Mouse (Mus musculus) spleen, adult 10 weeks (tissue): ENCODE results near the gene Kif16b. TPM values are rescaled to one million over a fixed set of nuclear protein-coding genes. Genes with fewer than 3 reads are reported as not detected.

Source experiments
- polyA plus RNA-seq: library from polyadenylated mRNA; stranded (reverse); fragments of 350-450 nt; fragmentation: Illumina TruSeq; extraction: RNeasy Lipid Tissue Mini Kit (QIAGEN cat#74804); gene quantifications from one replicate; pipeline ENCODE4 v1.2.3, GENCODE M21; 2015; ENCODE audit warnings: low replicate concordance; ENCODE audit not compliant: insufficient read depth

Gene Kif16b
- polyA plus RNA-seq = 13.1 TPM

DNA sequence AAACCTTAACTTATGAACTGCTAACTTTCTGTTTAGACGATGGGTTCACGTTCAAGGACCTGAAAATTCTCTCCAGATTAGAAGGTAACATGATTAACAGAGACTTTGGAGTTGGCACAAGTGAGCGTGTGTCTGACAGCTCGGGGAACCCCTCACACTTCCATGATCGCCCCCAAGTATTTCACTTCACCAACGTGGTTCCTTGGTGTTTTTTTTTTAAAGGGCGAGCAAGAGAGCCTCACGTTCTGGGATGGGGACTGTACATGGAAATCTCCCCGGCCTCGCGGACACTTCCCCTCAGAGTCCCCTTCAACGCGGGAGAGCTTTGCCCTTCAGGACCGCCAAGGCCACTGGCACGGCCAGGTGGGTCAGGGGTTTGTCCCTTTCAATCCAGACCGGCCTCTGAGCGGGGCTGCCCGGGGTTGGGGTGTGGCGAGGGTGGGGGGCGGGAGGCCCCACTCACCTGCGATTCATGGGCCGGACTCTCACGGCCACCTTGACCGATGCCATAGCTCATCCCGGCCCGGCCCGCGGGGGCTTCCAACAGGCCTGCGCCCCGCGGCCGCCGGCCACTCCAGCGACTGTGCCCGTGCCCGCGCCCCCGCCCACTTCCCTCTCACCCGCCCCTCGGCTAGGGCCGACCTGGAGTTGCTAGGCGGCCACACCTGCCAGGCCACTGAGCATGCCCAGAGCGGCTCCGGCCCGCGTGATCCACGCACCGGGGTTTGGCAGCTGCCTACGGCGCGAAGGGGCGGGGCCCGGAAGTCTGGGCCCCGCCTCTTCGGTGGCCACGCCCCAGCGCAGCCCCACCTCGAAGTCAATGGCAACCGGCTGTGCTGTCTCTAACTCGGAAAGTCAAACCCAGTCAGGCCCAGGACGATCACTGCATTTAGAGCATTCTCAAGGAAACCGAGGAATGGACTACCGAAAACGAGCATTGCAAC lies at the start of gene Kif16b:
Kif16b (minus strand) TSS at position 670 of the 944 bp plus-strand sequence.

Other genes with a start within 250 kb of the Kif16b start
- gene Snrpb2, start 161.5 kb upstream of the Kif16b start, polyA plus RNA-seq = 118 TPM
- gene Otor, start 176.9 kb upstream of the Kif16b start, polyA plus RNA-seq = not detected